Mouse (Mus musculus) bone marrow, adult 2 months (tissue): ENCODE data around the gene Zc3h7b. TPM values are rescaled to one million over a fixed set of nuclear protein-coding genes. Genes with fewer than 3 reads are reported as not detected.

Experiments
- H3K27ac ChIP-seq: fragments of 200-500 bp; 2 replicates; pipeline ENCODE4 v1.5.1; 2012; ENCODE audit warnings: low read depth, mild to moderate bottlenecking, control low read depth, inconsistent platforms, low read length; ENCODE audit not compliant: control insufficient read depth, poor library complexity, insufficient read depth
- H3K4me1 ChIP-seq: fragments of 200-500 bp; 2 replicates; pipeline ENCODE4 v1.6.1; 2011; ENCODE audit warnings: low read length; ENCODE audit not compliant: control insufficient read depth, insufficient read depth
- H3K4me3 ChIP-seq: fragments of 200-500 bp; replicated peaks from 2 replicates; pipeline ENCODE3; 2011; ENCODE audit warnings: mild to moderate bottlenecking, low read depth, low read length, control low read depth; ENCODE audit not compliant: control insufficient read depth
- CTCF ChIP-seq: fragments of 200-500 bp; IDR thresholded peaks from 2 replicates; pipeline ENCODE4 v1.5.1; 2011; ENCODE audit warnings: low read length, control low read depth; ENCODE audit not compliant: control insufficient read depth, insufficient read depth
- POLR2A ChIP-seq: fragments of 200-500 bp; IDR thresholded peaks from 2 replicates; pipeline ENCODE4 v1.6.1; 2011; ENCODE audit warnings: low read depth, mild to moderate bottlenecking, control low read depth, low read length, borderline replicate concordance; ENCODE audit not compliant: control insufficient read depth
- WGBS: fragments of 180-500 bp; shearing (Covaris S2); methylation state at CpG from one replicate; pipeline ENCODE4 v1.1.7; 2018; 5-methylcytosine and 5-hydroxymethylcytosine counted together
- polyA plus RNA-seq: library from polyadenylated mRNA; stranded (reverse); fragments of >200 nt; gene quantifications from 2 replicates; pipeline ENCODE4 v1.2.4, GENCODE M21; 2011; ENCODE audit warnings: low replicate concordance; ENCODE audit not compliant: missing spikeins, insufficient read depth, insufficient read length

The Zc3h7b gene
- polyA plus RNA-seq, 1 experiment = 16.1 TPM

GRCm38 (mm10) chr15:81769037-81769436, 24.2 kb downstream of the Zc3h7b start:
- no peak for TF ChIP-seq CTCF
- TF ChIP-seq POLR2A = no peak
- no peak overlapping the region for H3K4me3 ChIP-seq
- H3K4me1 ChIP-seq = no peaks in the 10 kb centered on the region
- no peak overlapping the region for H3K27ac ChIP-seq
- WGBS = 76% methylated on average over 13 of the region's 13 CpGs

GRCm38 (mm10) chr15:81772431-81773120, 27.7 kb downstream of the Zc3h7b start:
- Histone ChIP-seq H3K4me3 (no peak overlapping the region), H3K4me1 (no peaks in the 10 kb centered on the region), H3K27ac (no peak overlapping the region)
- no peak for TF ChIP-seq POLR2A
- no peak for TF ChIP-seq CTCF
- 91% methylated on average over 20 of the region's 20 CpGs for WGBS

- H3K4me1 ChIP-seq = no peaks in the 10 kb centered on the region
- no peak overlapping the region for H3K27ac ChIP-seq
- no peak overlapping the region for H3K4me3 ChIP-seq
- WGBS = 86% methylated on average over 15 of the region's 15 CpGs
- TF ChIP-seq CTCF = no peak
- TF ChIP-seq POLR2A = no peak
Observed at GRCm38 (mm10) chr15:81774505-81775171, 29.8 kb downstream of the Zc3h7b start.

GRCm38 (mm10) chr15:81776631-81777422, 32.0 kb downstream of the Zc3h7b start:
- Histone ChIP-seq H3K4me3 (no peak overlapping the region), H3K4me1 (no peaks in the 10 kb centered on the region), H3K27ac (no peak overlapping the region)
- WGBS = 67% methylated on average over 11 of the region's 11 CpGs
- no peak for TF ChIP-seq CTCF
- TF ChIP-seq POLR2A = no peak

GRCm38 (mm10) chr15:81781816-81782215, 37.0 kb downstream of the Zc3h7b start:
- H3K4me1 ChIP-seq = no peaks in the 10 kb centered on the region
- no peak overlapping the region for H3K27ac ChIP-seq
- no peak for TF ChIP-seq POLR2A
- no peak for TF ChIP-seq CTCF
- 75% methylated on average over 7 of the region's 7 CpGs for WGBS
- no peak overlapping the region for H3K4me3 ChIP-seq

- H3K4me3 ChIP-seq = no peak overlapping the region
- WGBS = 76% methylated on average over 5 of the region's 5 CpGs
- no peak for TF ChIP-seq POLR2A
- TF ChIP-seq CTCF = peak; percentile 3; the same call in 1 of the 2 replicates
- H3K4me1 ChIP-seq = no peaks in the 10 kb centered on the region
- no peak overlapping the region for H3K27ac ChIP-seq
Observed at GRCm38 (mm10) chr15:81784762-81785161, 39.9 kb downstream of the Zc3h7b start.

GRCm38 (mm10) chr15:81785701-81786100, 40.8 kb downstream of the Zc3h7b start:
- Histone ChIP-seq H3K4me3 (no peak overlapping the region), H3K4me1 (no peaks in the 10 kb centered on the region), H3K27ac (no peak overlapping the region)
- 92% methylated on average over 8 of the region's 8 CpGs for WGBS
- TF ChIP-seq CTCF = no peak
- no peak for TF ChIP-seq POLR2A

- H3K27ac ChIP-seq = no peak overlapping the region
Observed at GRCm38 (mm10) chr15:81787525-81787924, 42.7 kb downstream of the Zc3h7b start.

More at GRCm38 (mm10) chr15:81787525-81787924, 42.7 kb downstream of the Zc3h7b start:
- WGBS = 94% methylated on average over 13 of the region's 13 CpGs
- Histone ChIP-seq H3K4me1 (no peaks in the 10 kb centered on the region), H3K4me3 (no peak overlapping the region)
- TF ChIP-seq POLR2A (no peak), CTCF (no peak)
